Mouse (Mus musculus) megakaryocyte, embryonic 14.5 days (primary cell): ENCODE measurements around the gene Ripk1. TPM values are rescaled to one million over a fixed set of nuclear protein-coding genes. Genes with fewer than 3 reads are reported as not detected.
A peak's percentile ranks its signal among the peaks of the same experiment; 100 is the strongest.

Source experiments
- H3K27me3 ChIP-seq: replicated peaks from 2 replicates; pipeline ENCODE3; 2012; ENCODE audit warnings: inconsistent platforms
- H3K36me3 ChIP-seq: replicated peaks from 2 replicates; pipeline ENCODE3; 2012; ENCODE audit warnings: low read length, inconsistent platforms, mixed read lengths
- H3K4me1 ChIP-seq: 2 replicates; pipeline ENCODE4 v1.6.1; 2012; ENCODE audit warnings: inconsistent platforms
- H3K4me3 ChIP-seq: replicated peaks from 2 replicates; pipeline ENCODE3; 2012; ENCODE audit warnings: moderate library complexity, mild to moderate bottlenecking, inconsistent platforms
- H3K9me3 ChIP-seq: 2 replicates; pipeline ENCODE4 v1.6.1; 2012; ENCODE audit warnings: inconsistent platforms
- FLI1 ChIP-seq: IDR thresholded peaks from 2 replicates; pipeline ENCODE4 v1.6.1; 2012; ENCODE audit warnings: low read length, inconsistent platforms, mixed read lengths
- GATA1 ChIP-seq: IDR thresholded peaks from 3 replicates; pipeline ENCODE4 v1.6.1; 2012; ENCODE audit warnings: mixed read lengths, low read length, inconsistent platforms, borderline replicate concordance
- polyA plus RNA-seq: library from polyadenylated mRNA; stranded (reverse); fragments of >175 nt; gene quantifications from 2 replicates; pipeline ENCODE4 v1.2.3, GENCODE M21; 2012; ENCODE audit warnings: low replicate concordance; ENCODE audit not compliant: insufficient read depth

Ripk1 gene
- polyA plus RNA-seq, 1 experiment = 3.4 TPM

DNA sequence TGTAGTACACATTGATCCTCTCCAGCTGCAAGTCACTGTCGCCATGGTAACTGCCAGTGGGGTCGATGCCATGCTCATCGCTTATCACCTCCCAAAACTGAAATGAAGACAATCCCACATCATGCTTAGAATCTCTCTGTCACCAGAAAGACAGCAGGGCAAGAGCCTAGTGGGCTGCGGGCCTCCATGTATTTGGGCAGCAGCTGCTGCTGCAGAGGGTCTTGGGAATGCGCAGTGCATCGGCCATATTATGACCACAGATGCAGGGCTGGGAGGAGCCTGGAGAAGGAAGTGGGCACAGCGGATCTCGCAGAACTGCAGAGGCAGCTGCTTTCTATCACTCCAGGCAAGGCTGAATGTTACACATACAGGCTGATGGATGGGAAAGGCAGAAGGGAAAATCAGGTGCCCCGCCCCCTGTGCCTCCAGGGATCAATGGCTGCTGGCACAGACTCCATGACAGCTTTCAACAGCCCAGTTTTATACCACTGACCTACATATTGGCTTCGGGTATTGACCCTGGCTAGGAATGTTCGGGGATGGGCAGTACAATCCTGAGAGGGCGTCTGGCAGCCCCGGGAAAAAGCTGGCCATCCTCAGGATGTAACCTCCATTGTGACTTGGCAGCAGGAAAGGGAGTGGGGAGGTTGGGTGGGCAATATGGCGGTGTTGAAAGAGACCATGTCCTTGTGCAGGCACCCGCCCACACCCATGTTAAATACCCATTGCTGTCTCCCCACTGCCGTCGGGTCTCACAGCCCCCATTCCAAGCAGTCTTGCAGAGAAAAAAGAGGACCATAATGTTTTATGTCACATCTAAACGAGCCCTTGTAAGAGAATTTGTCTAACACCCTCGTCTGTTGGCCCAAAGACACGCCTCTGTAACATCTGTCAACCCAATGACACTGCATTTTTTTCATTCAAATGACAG lies 74.7 kb downstream of the Ripk1 start:
- H3K4me1 ChIP-seq = peaks cover 43% of the 10 kb centered on the region
- no peaks in the 10 kb centered on the region for H3K27me3 ChIP-seq
- H3K9me3 ChIP-seq = no peaks in the 10 kb centered on the region
- H3K36me3 ChIP-seq = peaks cover 36% of the 10 kb centered on the region
- H3K4me3 ChIP-seq = peak overlapping the region; percentile 93
- TF ChIP-seq GATA1 (no peak), FLI1 (no peak)

DNA sequence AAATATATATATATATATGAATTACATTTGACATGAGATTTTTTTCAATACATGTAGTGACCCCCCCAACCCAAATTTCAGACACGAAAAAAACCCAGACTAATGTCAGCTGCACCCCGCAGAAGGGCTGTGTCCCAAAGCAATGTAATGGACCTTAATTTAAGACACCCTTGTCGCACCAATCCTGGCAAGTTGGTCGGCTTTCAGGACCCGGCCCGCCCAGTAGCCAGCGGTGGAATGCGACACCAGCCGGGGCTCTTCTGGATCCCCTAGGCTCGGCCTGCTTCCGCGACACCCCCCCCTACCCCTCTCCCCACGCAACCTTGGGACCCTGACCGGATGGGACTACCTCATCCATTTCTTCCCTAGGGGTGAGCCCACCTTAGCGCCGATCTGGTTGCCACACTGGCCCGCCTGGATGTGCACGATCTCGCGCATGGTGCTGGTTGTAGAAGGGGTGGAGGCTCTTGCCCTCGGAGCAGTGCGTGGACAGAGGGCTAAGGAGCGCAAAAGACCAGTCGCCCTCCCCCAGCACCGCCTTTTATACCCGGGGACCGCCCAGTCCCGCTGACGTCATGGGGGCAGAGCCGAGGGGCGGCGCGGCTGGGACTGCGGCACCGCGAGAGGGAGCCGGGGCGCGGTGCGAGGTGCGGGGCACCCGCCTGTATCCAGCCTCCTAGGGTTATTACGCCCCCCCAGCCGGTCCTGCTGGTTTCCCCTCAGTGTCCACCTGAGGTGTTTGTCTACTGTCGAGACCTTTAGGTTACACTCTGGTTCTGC lies 75.5 kb downstream of the Ripk1 start, which contains the start of gene Tubb2a:
Gene Tubb2a (minus strand): TSS at position 516 of the 780 bp plus-strand sequence.
- Histone ChIP-seq H3K36me3 (peaks cover 32% of the 10 kb centered on the region), H3K27me3 (no peaks in the 10 kb centered on the region), H3K4me1 (peaks cover 43% of the 10 kb centered on the region), H3K4me3 (peak within 1 kb of the TSS; percentile 93), H3K9me3 (no peaks in the 10 kb centered on the region)
- TF ChIP-seq FLI1 = no peak
- no peak for TF ChIP-seq GATA1

DNA sequence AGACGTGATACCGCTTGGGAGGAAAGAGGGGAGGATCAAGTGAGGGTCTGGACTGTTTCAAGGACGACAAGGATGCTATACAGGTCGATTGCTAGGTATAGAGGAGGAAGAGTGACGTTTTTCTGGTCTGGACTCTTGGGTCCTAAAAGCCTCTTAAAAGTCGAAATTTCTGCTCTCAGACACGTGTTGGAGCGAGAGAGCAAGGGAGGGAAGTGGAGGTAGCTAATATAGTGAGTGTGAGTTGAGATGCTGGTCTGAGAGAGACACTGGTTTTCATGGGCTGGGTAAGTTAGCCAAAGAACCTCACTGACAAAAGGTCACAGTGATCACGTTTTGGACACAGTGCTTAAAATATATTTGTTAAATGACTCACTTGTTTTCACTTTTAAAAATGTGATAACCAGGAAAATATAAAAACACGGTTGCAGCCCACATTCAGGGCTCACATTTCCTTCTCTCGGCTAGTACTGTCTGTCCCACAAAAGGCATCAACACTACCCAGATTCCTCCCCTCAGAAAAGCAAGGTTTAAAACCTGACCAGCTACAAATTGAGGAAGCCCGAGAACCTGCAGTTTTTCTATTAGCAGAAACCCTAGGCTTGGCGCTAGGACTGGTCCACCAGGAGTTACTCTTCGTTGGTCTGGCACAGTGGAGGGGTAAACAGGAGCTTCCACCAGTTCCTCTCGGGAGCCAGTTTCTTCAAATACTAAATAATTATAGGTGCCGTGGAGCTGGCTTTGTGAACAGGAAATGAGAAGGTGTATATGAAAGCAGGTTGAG lies 76.5 kb downstream of the Ripk1 start:
- TF ChIP-seq FLI1 = no peak
- TF ChIP-seq GATA1 = no peak
- peaks cover 27% of the 10 kb centered on the region for H3K36me3 ChIP-seq
- H3K4me1 ChIP-seq = peaks cover 43% of the 10 kb centered on the region
- H3K27me3 ChIP-seq = no peaks in the 10 kb centered on the region
- peak overlapping the region; percentile 93 for H3K4me3 ChIP-seq
- no peaks in the 10 kb centered on the region for H3K9me3 ChIP-seq

DNA sequence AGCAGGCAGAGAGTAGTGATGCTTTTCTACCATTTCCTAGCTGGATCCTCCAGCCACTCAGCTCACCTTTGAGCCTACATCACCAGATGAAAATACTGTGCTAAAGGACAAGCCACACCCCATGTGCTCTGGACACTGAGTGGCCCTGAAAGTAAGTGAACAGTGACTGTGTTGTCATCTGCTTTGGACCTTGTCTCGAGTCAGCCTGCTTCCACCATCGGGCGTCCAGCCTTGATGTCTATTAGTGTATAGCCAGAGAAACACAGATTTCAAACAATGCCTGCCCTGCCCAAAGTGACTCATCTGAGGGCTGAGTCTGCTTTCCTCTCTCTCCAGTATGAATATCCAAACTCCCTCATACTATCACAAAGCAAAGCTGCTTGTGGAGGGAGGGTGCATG lies 77.6 kb downstream of the Ripk1 start:
- Histone ChIP-seq H3K27me3 (no peaks in the 10 kb centered on the region), H3K36me3 (peaks cover 20% of the 10 kb centered on the region), H3K4me3 (peak overlapping the region; percentile 43), H3K9me3 (no peaks in the 10 kb centered on the region), H3K4me1 (peaks cover 46% of the 10 kb centered on the region)
- TF ChIP-seq FLI1 (no peak), GATA1 (no peak)

DNA sequence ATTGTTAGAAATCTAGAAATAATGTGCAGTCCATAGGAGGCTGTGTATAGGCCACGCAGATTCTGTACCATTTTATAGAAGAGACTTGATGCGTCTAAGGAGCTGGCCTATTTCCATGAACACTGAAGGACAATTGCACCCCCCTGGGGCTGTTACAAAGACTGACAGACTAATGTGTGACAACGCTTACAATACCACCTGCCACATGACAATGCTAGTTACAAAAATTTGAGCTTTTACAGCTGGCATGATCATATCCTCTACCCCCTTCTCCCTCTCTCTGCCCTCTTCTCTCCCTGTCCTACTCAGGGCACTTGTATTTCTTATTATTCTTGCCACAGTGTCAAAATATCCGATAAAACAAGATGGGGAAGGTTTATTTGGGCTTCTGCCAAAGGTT lies 79.8 kb downstream of the Ripk1 start:
- H3K27me3 ChIP-seq = no peaks in the 10 kb centered on the region
- H3K9me3 ChIP-seq = no peaks in the 10 kb centered on the region
- H3K4me3 ChIP-seq = no peak overlapping the region
- TF ChIP-seq GATA1 = no peak
- no peak for TF ChIP-seq FLI1
- peaks cover 34% of the 10 kb centered on the region for H3K4me1 ChIP-seq
- peaks cover under 1% of the 10 kb centered on the region for H3K36me3 ChIP-seq

DNA sequence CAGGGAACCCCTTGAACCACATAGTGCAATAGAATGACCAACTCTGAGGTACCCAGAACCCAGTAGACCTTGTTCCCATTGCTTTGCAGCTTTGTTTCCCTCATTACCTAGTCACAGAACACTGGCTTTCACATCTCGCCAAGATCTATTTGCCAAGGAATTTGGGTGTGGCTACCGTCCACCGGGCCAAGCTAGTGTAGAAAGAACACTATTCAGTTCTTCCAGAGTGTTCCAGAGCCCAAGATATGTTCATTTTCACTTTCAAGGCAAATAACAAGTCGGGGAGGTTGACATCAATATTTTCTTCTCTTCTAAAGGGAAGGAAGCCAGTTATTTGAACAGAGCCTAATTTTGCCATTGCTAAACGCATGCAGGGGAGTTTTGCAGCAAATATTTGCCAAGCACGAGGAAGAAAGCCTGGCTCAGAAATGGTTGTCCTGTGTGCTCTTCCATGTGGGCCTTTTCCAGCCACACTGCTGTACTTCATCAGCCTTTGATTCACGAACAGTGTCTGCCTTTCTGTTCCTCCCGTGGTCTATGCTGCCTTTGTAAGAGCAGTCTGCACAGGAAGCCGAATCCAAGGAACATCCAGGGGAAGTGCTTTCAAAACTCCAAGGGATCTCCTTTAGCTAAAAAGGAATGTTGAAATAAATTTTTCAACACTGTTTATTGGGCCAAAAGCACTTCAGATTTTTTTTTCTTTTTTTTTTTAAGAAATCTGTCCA lies 82.0 kb downstream of the Ripk1 start:
- Histone ChIP-seq H3K4me3 (no peak overlapping the region), H3K36me3 (no peaks in the 10 kb centered on the region), H3K27me3 (no peaks in the 10 kb centered on the region), H3K4me1 (peaks cover 36% of the 10 kb centered on the region), H3K9me3 (no peaks in the 10 kb centered on the region)
- TF ChIP-seq FLI1 (no peak), GATA1 (no peak)

Other genes with a start within 250 kb of the Ripk1 start
- gene Serpinb6e, start 159.0 kb upstream of the Ripk1 start, polyA plus RNA-seq = not detected in 2 replicates
- not detected in 2 replicates for gene Serpinb6c, start 96.7 kb upstream of the Ripk1 start, polyA plus RNA-seq
- gene Nqo2, start 37.7 kb upstream of the Ripk1 start, polyA plus RNA-seq = 2.6 TPM in 1 of 2 replicates, not detected in the other
- gene Serpinb6a, start 431 bp downstream of the Ripk1 start, polyA plus RNA-seq = 26.2 and 48.5 TPM in 2 replicates
- gene Bphl, start 35.2 kb downstream of the Ripk1 start, polyA plus RNA-seq = 20.4 and 35.2 TPM in 2 replicates
- 95.9 and 122 TPM in 2 replicates for gene Tubb2a, start 75.6 kb downstream of the Ripk1 start, polyA plus RNA-seq
- gene Tubb2b, start 128.1 kb downstream of the Ripk1 start, polyA plus RNA-seq = 11.0 and 15.6 TPM in 2 replicates
- 32.8 and 36.0 TPM in 2 replicates for gene Psmg4, start 160.6 kb downstream of the Ripk1 start, polyA plus RNA-seq